Mouse (Mus musculus) liver, adult 2 months (tissue): Measurements from ENCODE around the gene Filip1l. TPM values are rescaled to one million over a fixed set of nuclear protein-coding genes. Genes with fewer than 3 reads are reported as not detected.
A peak's percentile ranks its signal among the peaks of the same experiment; 100 is the strongest.

ENCODE experiments used
- DNase-seq: peaks from one replicate; pipeline ENCODE4 v3.0.0-alpha.2; 2011; ENCODE audit warnings: low read depth, low spot score; ENCODE audit errors: extremely low read depth
- H3K27ac ChIP-seq: fragments of 200-500 bp; replicated peaks from 2 replicates; pipeline ENCODE4 v1.5.1; 2012; ENCODE audit warnings: low read depth, mild to moderate bottlenecking, control low read depth, inconsistent platforms, low read length; ENCODE audit not compliant: insufficient read depth
- H3K27me3 ChIP-seq: fragments of 200-500 bp; 2 replicates; pipeline ENCODE4 v1.6.1; 2012; ENCODE audit warnings: mild to moderate bottlenecking, moderate library complexity, low read length, inconsistent platforms; ENCODE audit not compliant: control insufficient read depth, insufficient read depth
- H3K36me3 ChIP-seq: fragments of 200-500 bp; 2 replicates; pipeline ENCODE4 v1.6.1; 2012; ENCODE audit warnings: low read length, inconsistent platforms; ENCODE audit not compliant: control insufficient read depth, insufficient read depth
- H3K4me1 ChIP-seq: fragments of 200-500 bp; 2 replicates; pipeline ENCODE4 v1.6.1; 2011; ENCODE audit warnings: low read length; ENCODE audit not compliant: control insufficient read depth, insufficient read depth
- H3K4me3 ChIP-seq: fragments of 200-500 bp; 2 replicates; pipeline ENCODE4 v1.5.1; 2011; ENCODE audit warnings: low read depth, mild to moderate bottlenecking, control low read depth, low read length, moderate library complexity; ENCODE audit not compliant: insufficient read depth
- H3K79me2 ChIP-seq: fragments of 200-500 bp; 2 replicates; pipeline ENCODE4 v1.6.1; 2012; ENCODE audit warnings: inconsistent platforms, mild to moderate bottlenecking, low read length, moderate library complexity; ENCODE audit not compliant: control insufficient read depth, insufficient read depth
- H3K9ac ChIP-seq: fragments of 200-500 bp; 2 replicates; pipeline ENCODE4 v1.6.1; 2012; ENCODE audit warnings: low read depth, mild to moderate bottlenecking, control low read depth, inconsistent platforms, low read length
- CTCF ChIP-seq: fragments of 200-500 bp; IDR thresholded peaks from 2 replicates; pipeline ENCODE4 v1.5.1; 2011; ENCODE audit warnings: low read depth, low read length, control low read depth
- POLR2A ChIP-seq: fragments of 200-500 bp; IDR thresholded peaks from 2 replicates; pipeline ENCODE4 v1.6.1; 2011; ENCODE audit warnings: low read length, control low read depth; ENCODE audit not compliant: insufficient read depth; ENCODE audit errors: extremely low read depth
- WGBS: fragments of 180-500 bp; shearing (Covaris S2); methylation state at CpG from one replicate; pipeline ENCODE4 v1.1.7; 2018; 5-methylcytosine and 5-hydroxymethylcytosine counted together
- polyA plus RNA-seq: library from polyadenylated mRNA; depleted of rRNA; stranded (reverse); fragments of >200 nt; gene quantifications from 2 replicates; pipeline ENCODE4 v1.2.3, GENCODE M21; 2012
- total RNA-seq: library from RNA; depleted of rRNA; stranded (reverse); fragments of >200 nt; gene quantifications from 2 replicates; pipeline ENCODE4 v1.2.3, GENCODE M21; 2014

Filip1l gene
- total and polyA plus RNA-seq, 2 experiments: 0.82 to 2.9 TPM

DNA sequence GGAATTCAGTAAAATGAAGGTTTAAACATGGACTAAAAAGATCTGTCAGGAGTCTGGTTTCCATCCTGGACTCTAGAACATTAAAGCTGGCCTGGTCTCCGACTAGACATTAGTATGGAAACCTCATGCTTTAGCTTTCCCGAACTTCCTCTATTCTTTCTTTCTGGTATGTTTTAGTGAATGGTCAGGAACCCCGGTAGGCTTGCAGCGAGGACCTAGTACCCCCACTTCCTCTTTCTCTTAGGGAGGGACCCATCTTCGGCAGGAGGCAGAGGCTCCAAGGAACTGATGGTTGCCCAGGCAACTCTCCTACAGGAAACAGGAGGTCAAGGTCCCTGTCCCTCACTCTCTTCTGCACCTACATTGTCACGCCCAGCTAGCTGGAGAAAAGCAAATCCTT, 43.4 kb downstream of the Filip1l start:
- H3K36me3 ChIP-seq: no peaks in the 10 kb centered on the region
- no peak overlapping the region for H3K9ac ChIP-seq
- no peak for DNase-seq
- WGBS: 74% methylated on average over 6 of the region's 6 CpGs
- no peaks in the 10 kb centered on the region for H3K4me1 ChIP-seq
- TF ChIP-seq POLR2A (no peak), CTCF (no peak)
- H3K79me2 ChIP-seq: no peaks in the 10 kb centered on the region
- no peak overlapping the region for H3K4me3 ChIP-seq
- H3K27ac ChIP-seq: no peak overlapping the region
- H3K27me3 ChIP-seq: no peaks in the 10 kb centered on the region

DNA sequence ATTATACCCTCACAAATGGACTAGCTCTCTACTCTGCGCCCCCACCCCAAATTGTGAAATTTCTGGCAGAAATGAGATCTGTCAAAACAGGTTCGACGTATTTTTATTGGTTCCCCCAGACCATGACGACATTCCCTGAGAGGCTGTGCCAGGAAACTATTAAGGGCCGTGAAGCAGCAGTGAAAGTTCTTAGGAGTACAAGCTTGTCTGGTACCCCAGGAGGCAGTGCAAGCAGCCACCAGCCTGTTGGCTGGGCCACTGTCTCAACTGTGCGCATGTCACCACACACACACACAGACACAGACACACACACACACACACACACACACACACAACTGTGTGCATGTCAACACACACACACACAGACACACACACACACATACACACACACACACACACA, 45.0 kb downstream of the Filip1l start:
- no peaks in the 10 kb centered on the region for H3K27me3 ChIP-seq
- 90% methylated on average over 6 of the region's 6 CpGs for WGBS
- DNase-seq: no peak
- no peak overlapping the region for H3K27ac ChIP-seq
- no peak overlapping the region for H3K4me3 ChIP-seq
- no peaks in the 10 kb centered on the region for H3K36me3 ChIP-seq
- TF ChIP-seq POLR2A: no peak
- TF ChIP-seq CTCF: no peak
- no peak overlapping the region for H3K9ac ChIP-seq
- H3K4me1 ChIP-seq: no peaks in the 10 kb centered on the region
- no peaks in the 10 kb centered on the region for H3K79me2 ChIP-seq

DNA sequence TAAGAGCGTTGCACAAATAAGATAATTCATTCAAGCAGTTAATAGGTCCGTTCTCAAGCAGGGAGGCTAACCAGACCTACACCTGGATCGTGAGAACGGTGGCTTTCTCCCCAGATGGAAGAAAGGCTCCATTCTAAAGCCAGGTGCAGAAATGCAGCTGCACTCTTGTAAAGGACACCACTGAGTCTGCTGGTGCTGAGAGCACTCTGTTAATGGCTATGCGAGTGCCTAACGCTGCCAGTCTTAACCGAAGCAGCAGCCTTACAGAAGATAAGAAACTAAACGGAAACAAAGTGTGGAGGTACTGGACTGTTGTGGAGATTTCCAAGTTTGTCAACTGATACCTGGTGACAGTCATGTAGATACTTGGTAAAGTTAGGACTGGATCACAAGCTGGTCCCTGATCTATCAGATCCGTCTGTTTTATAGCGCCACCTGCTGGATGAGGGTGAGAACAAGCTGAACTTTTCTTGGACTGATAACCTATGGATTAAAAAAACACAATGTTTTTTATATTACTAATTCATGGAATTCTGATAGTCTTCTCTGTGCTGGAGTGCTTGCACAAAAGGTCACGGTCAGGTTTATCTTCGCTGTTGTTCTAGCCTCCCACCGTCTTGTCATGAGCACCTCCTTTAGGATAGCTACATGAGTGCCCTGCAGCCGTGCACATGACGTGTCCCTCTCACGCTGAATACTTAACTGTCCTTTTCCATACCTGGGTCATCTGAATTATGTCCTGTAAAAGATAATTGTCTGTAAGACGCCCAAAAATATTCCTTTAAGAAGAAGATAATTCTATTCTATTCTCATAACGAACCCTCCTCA, 45.7 kb downstream of the Filip1l start:
- WGBS: 60% methylated on average over 18 of the region's 18 CpGs

DNA sequence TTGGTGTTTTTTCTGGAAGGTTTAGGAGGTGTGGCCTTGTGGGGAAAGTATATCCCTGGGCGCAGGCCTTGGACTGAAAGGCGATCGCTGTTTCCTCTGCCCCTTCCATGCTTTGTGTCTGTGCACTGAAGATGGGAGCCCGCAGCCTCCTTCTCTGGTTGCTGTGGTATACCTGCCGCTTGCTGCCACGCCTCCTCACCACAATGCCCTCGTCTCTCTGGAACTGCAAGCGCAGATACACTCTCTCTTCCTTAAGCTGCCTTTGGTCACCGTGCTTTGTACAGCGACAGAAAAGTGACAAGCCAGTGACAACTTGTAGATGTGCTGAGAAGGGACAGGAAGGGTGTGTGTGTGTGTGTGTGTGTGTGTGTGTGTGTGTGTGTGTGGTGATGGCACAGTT, 46.7 kb downstream of the Filip1l start:
- H3K4me1 ChIP-seq: no peaks in the 10 kb centered on the region
- no peak overlapping the region for H3K4me3 ChIP-seq
- H3K27me3 ChIP-seq: no peaks in the 10 kb centered on the region
- no peaks in the 10 kb centered on the region for H3K36me3 ChIP-seq
- TF ChIP-seq POLR2A: no peak
- no peak for TF ChIP-seq CTCF
- 83% methylated on average over 10 of the region's 10 CpGs for WGBS
- DNase-seq: no peak
- H3K9ac ChIP-seq: no peak overlapping the region
- no peaks in the 10 kb centered on the region for H3K79me2 ChIP-seq
- no peak overlapping the region for H3K27ac ChIP-seq

More for the DNA sequence above, 45.7 kb downstream of the Filip1l start:
- H3K36me3 ChIP-seq: no peaks in the 10 kb centered on the region
- TF ChIP-seq POLR2A (no peak), CTCF (peak; percentile 54)
- H3K79me2 ChIP-seq: no peaks in the 10 kb centered on the region
- H3K4me1 ChIP-seq: no peaks in the 10 kb centered on the region
- no peaks in the 10 kb centered on the region for H3K27me3 ChIP-seq
- no peak for DNase-seq
- H3K27ac ChIP-seq: no peak overlapping the region
- no peak overlapping the region for H3K4me3 ChIP-seq
- no peak overlapping the region for H3K9ac ChIP-seq

DNA sequence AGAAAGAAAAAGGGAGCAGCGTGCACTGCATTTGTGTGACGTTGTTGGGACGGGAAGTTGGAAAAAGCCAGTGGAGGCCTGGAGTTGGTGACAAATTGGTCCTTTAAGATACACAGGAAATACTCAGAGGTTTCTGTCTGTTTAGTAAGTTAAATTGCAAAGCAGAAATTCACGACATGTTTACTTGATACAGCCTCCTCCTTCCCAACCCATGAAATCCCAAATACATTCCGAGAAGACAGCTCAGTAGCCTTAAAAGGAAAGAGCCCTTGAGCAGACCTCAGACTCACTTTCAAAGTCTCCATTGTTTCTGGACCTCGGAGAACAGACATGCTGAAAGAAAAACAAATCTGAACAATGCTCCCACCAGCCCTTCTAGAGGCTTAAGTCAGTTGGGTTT, 48.8 kb downstream of the Filip1l start:
- DNase-seq: peak; percentile 26
- Histone ChIP-seq H3K27ac (no peak overlapping the region), H3K4me3 (no peak overlapping the region), H3K36me3 (no peaks in the 10 kb centered on the region), H3K9ac (no peak overlapping the region), H3K4me1 (no peaks in the 10 kb centered on the region), H3K27me3 (no peaks in the 10 kb centered on the region), H3K79me2 (no peaks in the 10 kb centered on the region)
- no peak for TF ChIP-seq CTCF
- TF ChIP-seq POLR2A: no peak
- WGBS: 63% methylated on average over 6 of the region's 6 CpGs

DNA sequence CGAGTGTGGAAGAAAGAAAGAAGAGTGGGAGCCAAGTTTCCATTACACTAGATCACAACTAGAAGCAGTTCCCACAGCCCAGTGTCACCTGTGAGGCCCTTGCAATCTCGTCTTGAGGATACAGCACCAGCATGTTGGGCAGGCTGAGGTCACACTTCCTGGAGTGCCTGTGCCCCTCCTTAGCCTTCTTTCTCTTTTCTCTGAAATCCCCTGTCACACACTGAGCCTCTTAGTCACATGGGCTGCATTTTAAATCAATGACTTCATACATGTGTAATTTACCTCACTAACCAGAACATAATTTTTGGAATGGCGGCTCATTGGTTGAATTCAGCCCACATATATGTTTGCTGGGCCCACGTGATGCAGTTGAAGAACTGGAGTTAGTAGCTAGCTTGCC, 50.0 kb downstream of the Filip1l start:
- no peak overlapping the region for H3K4me3 ChIP-seq
- H3K79me2 ChIP-seq: no peaks in the 10 kb centered on the region
- H3K9ac ChIP-seq: no peak overlapping the region
- TF ChIP-seq CTCF (no peak), POLR2A (no peak)
- no peaks in the 10 kb centered on the region for H3K4me1 ChIP-seq
- WGBS: 92% methylated on average over 4 of the region's 4 CpGs
- DNase-seq: no peak
- no peaks in the 10 kb centered on the region for H3K27me3 ChIP-seq
- H3K27ac ChIP-seq: no peak overlapping the region
- no peaks in the 10 kb centered on the region for H3K36me3 ChIP-seq
